Mouse (Mus musculus) midbrain, embryonic 14.5 days (tissue): Measurements from ENCODE around the gene Nat14. TPM values are rescaled to one million over a fixed set of nuclear protein-coding genes. Genes with fewer than 3 reads are reported as not detected.
A peak's percentile ranks its signal among the peaks of the same experiment; 100 is the strongest.

ENCODE experiments used
- ATAC-seq: fragments of 200-750 bp; cut with Nextera tagmentation; 2 replicates; pipeline ENCODE4 v1.8.0; 2017; ENCODE audit warnings: moderate number of reproducible peaks, moderate library complexity; ENCODE audit not compliant: low FRiP score, low TSS enrichment
- DNase-seq: peaks from one replicate; pipeline ENCODE4 v3.0.0-alpha.2; 2015
- H3K27ac ChIP-seq: fragments of 300-500 bp; sonication (generic); replicated peaks from 2 replicates; pipeline ENCODE4 v1.5.1; 2014; ENCODE audit warnings: mild to moderate bottlenecking, low read depth, low read length, moderate library complexity
- H3K27me3 ChIP-seq: fragments of 300-500 bp; sonication (generic); 2 replicates; pipeline ENCODE4 v1.6.1; 2014; ENCODE audit warnings: low read length, control low read depth, mixed read lengths; ENCODE audit not compliant: control insufficient read depth, insufficient read depth
- H3K36me3 ChIP-seq: fragments of 300-500 bp; sonication (generic); 2 replicates; pipeline ENCODE4 v1.6.1; 2014; ENCODE audit warnings: low read length, control low read depth; ENCODE audit not compliant: control insufficient read depth, insufficient read depth
- H3K4me1 ChIP-seq: fragments of 300-500 bp; sonication (generic); 2 replicates; pipeline ENCODE4 v1.6.1; 2014; ENCODE audit warnings: mild to moderate bottlenecking, antibody characterized with exemption, low read length, control low read depth; ENCODE audit not compliant: control insufficient read depth, insufficient read depth
- H3K4me2 ChIP-seq: fragments of 300-500 bp; sonication (generic); 2 replicates; pipeline ENCODE4 v1.6.1; 2014; ENCODE audit warnings: mild to moderate bottlenecking, low read length, moderate library complexity
- H3K4me3 ChIP-seq: fragments of 300-500 bp; sonication (generic); replicated peaks from 2 replicates; pipeline ENCODE4 v1.5.1; 2014; ENCODE audit warnings: low read depth, low read length
- H3K9ac ChIP-seq: fragments of 300-500 bp; sonication (generic); replicated peaks from 2 replicates; pipeline ENCODE4 v1.6.1; 2014; ENCODE audit warnings: mild to moderate bottlenecking, low read length, moderate library complexity
- H3K9me3 ChIP-seq: fragments of 300-500 bp; sonication (generic); 2 replicates; pipeline ENCODE4 v1.6.1; 2016; ENCODE audit warnings: low read length, control low read depth, mixed read lengths; ENCODE audit not compliant: control insufficient read depth
- WGBS: fragments of 180-500 bp; shearing (Covaris S2); extraction: QIAGEN DNeasy Blood & Tissue Kit; methylation state at CpG from one replicate; pipeline ENCODE4 v1.1.7; 2014; 5-methylcytosine and 5-hydroxymethylcytosine counted together
- polyA plus RNA-seq: library from polyadenylated mRNA; unstranded; fragments of >200 nt; fragmentation: Nextera tagmentation; extraction: Ambion mirVana; gene quantifications from 2 replicates; pipeline ENCODE4 v1.2.1, GENCODE M21; 2014

The Nat14 gene
- polyA plus RNA-seq, 1 experiment from 2014 or later, result 24.0 TPM

GRCm38 (mm10) chr7:4922931-4923565 is 1.2 kb downstream of the Nat14 start:
- peaks cover 29% of the 10 kb centered on the region for H3K36me3 ChIP-seq
- peak; percentile 96 for DNase-seq
- WGBS, result under 1% methylated on average over 14 of the region's 14 CpGs
- peaks cover 49% of the 10 kb centered on the region for H3K4me1 ChIP-seq
- H3K4me3 ChIP-seq, result peak overlapping the region; percentile 41
- peak overlapping the region; percentile 98 for H3K27ac ChIP-seq
- H3K4me2 ChIP-seq, result peak overlapping the region; percentile 91
- H3K9me3 ChIP-seq, result no peaks in the 10 kb centered on the region
- no peaks in the 10 kb centered on the region for H3K27me3 ChIP-seq
- H3K9ac ChIP-seq, result peak overlapping the region; percentile 68
- ATAC-seq, result peak; percentile 60

- Histone ChIP-seq H3K4me3 (peak overlapping the region; percentile 41), H3K27ac (peak overlapping the region; percentile 98), H3K9ac (peak overlapping the region; percentile 68), H3K4me2 (peak overlapping the region; percentile 91), H3K9me3 (no peaks in the 10 kb centered on the region), H3K27me3 (no peaks in the 10 kb centered on the region), H3K36me3 (peaks cover 22% of the 10 kb centered on the region), H3K4me1 (peaks cover 49% of the 10 kb centered on the region)
- WGBS, result 4% methylated on average over 37 of the region's 37 CpGs
- DNase-seq, result peak; percentile 72
- no peak for ATAC-seq
Observed at GRCm38 (mm10) chr7:4923586-4924364, 1.9 kb downstream of the Nat14 start.

- Histone ChIP-seq H3K27me3 (no peaks in the 10 kb centered on the region), H3K9ac (peak overlapping the region; percentile 68), H3K36me3 (peaks cover 15% of the 10 kb centered on the region), H3K4me3 (peak overlapping the region; percentile 41), H3K4me1 (peaks cover 49% of the 10 kb centered on the region), H3K9me3 (no peaks in the 10 kb centered on the region), H3K4me2 (peak overlapping the region; percentile 91), H3K27ac (peak overlapping the region; percentile 98)
- ATAC-seq, result no peak
- WGBS, result 2% methylated on average over 4 of the region's 4 CpGs
- no peak for DNase-seq
Observed at GRCm38 (mm10) chr7:4924483-4924882, 2.7 kb downstream of the Nat14 start.

GRCm38 (mm10) chr7:4924891-4925301 is 3.1 kb downstream of the Nat14 start:
- Histone ChIP-seq H3K9ac (peak overlapping the region; percentile 68; the same call in 1 of the 2 replicates), H3K27ac (peak overlapping the region; percentile 98), H3K9me3 (no peaks in the 10 kb centered on the region), H3K27me3 (no peaks in the 10 kb centered on the region), H3K4me3 (no peak overlapping the region), H3K36me3 (peaks cover 11% of the 10 kb centered on the region), H3K4me1 (peaks cover 49% of the 10 kb centered on the region), H3K4me2 (peak overlapping the region; percentile 91)
- no peak for ATAC-seq
- DNase-seq, result peak; percentile 36
- WGBS, result 3% methylated on average over 3 of the region's 4 CpGs

GRCm38 (mm10) chr7:4925441-4926381 is 3.9 kb downstream of the Nat14 start, which contains the start of gene Ssc5d:
Ssc5d (plus strand) TSS chr7:4925785.
- Histone ChIP-seq H3K27ac (peak within 1 kb of the TSS; percentile 98), H3K9me3 (no peaks in the 10 kb centered on the region), H3K4me2 (peak within 1 kb of the TSS; percentile 91), H3K36me3 (peaks cover 2% of the 10 kb centered on the region), H3K27me3 (no peaks in the 10 kb centered on the region), H3K4me1 (peaks cover 47% of the 10 kb centered on the region), H3K9ac (peak within 1 kb of the TSS; percentile 68; the same call in 1 of the 2 replicates), H3K4me3 (no peak within 1 kb of the TSS)
- WGBS, result under 1% methylated on average over 6 of the region's 6 CpGs
- ATAC-seq (peak; percentile 12; the same call in 1 of the 2 replicates), DNase-seq (peak; percentile 52)

GRCm38 (mm10) chr7:4926849-4927248 is 5.0 kb downstream of the Nat14 start:
- Histone ChIP-seq H3K4me1 (peaks cover 37% of the 10 kb centered on the region), H3K27me3 (no peaks in the 10 kb centered on the region), H3K4me3 (no peak overlapping the region), H3K9me3 (no peaks in the 10 kb centered on the region), H3K9ac (no peak overlapping the region; the same call in 1 of the 2 replicates), H3K36me3 (no peaks in the 10 kb centered on the region), H3K27ac (no peak overlapping the region), H3K4me2 (no peak overlapping the region)
- no peak for ATAC-seq
- 81% methylated on average over 16 of the region's 16 CpGs for WGBS
- no peak for DNase-seq

- H3K4me3 ChIP-seq, result no peak overlapping the region
- no peak for ATAC-seq
- H3K9ac ChIP-seq, result no peak overlapping the region
- H3K27ac ChIP-seq, result no peak overlapping the region
- H3K36me3 ChIP-seq, result no peaks in the 10 kb centered on the region
- H3K4me1 ChIP-seq, result peaks cover 31% of the 10 kb centered on the region
- 67% methylated on average over 8 of the region's 8 CpGs for WGBS
- no peak for DNase-seq
- H3K9me3 ChIP-seq, result no peaks in the 10 kb centered on the region
- no peak overlapping the region for H3K4me2 ChIP-seq
- H3K27me3 ChIP-seq, result no peaks in the 10 kb centered on the region
Observed at GRCm38 (mm10) chr7:4927711-4928110, 5.9 kb downstream of the Nat14 start.

- 87% methylated on average over 17 of the region's 17 CpGs for WGBS
- Histone ChIP-seq H3K36me3 (no peaks in the 10 kb centered on the region), H3K27me3 (no peaks in the 10 kb centered on the region), H3K4me2 (no peak overlapping the region), H3K4me3 (no peak overlapping the region), H3K9me3 (no peaks in the 10 kb centered on the region), H3K27ac (no peak overlapping the region), H3K4me1 (peaks cover 26% of the 10 kb centered on the region), H3K9ac (no peak overlapping the region)
- DNase-seq (no peak), ATAC-seq (no peak)
Observed at GRCm38 (mm10) chr7:4928323-4928722, 6.5 kb downstream of the Nat14 start.
